Mouse (Mus musculus) neural tube, embryonic 14.5 days (tissue): Measurements from ENCODE around the gene Numb. TPM values are rescaled to one million over a fixed set of nuclear protein-coding genes. Genes with fewer than 3 reads are reported as not detected.

Experiments used
- ATAC-seq: fragments of 200-750 bp; cut with Nextera tagmentation; 2 replicates; pipeline ENCODE4 v1.8.0; 2017; ENCODE audit warnings: low read depth, mild to moderate bottlenecking, moderate TSS enrichment, moderate library complexity
- H3K27ac ChIP-seq: fragments of 300-500 bp; sonication (generic); 2 replicates; pipeline ENCODE4 v1.5.1; 2014; ENCODE audit warnings: low read depth, mild to moderate bottlenecking, control low read depth, low read length, moderate library complexity, mixed read lengths
- H3K27me3 ChIP-seq: fragments of 300-500 bp; sonication (generic); 2 replicates; pipeline ENCODE4 v1.6.1; 2014; ENCODE audit warnings: low read length; ENCODE audit not compliant: control insufficient read depth, insufficient read depth
- H3K36me3 ChIP-seq: fragments of 300-500 bp; sonication (generic); 2 replicates; pipeline ENCODE4 v1.6.1; 2014; ENCODE audit warnings: low read length, mixed read lengths; ENCODE audit not compliant: control insufficient read depth, insufficient read depth
- H3K4me1 ChIP-seq: fragments of 300-500 bp; sonication (generic); 2 replicates; pipeline ENCODE4 v1.6.1; 2014; ENCODE audit warnings: low read length; ENCODE audit not compliant: control insufficient read depth, insufficient read depth
- H3K4me2 ChIP-seq: fragments of 300-500 bp; sonication (generic); 2 replicates; pipeline ENCODE4 v1.6.1; 2014; ENCODE audit warnings: mild to moderate bottlenecking, low read depth, low read length, control low read depth
- H3K4me3 ChIP-seq: fragments of 300-500 bp; sonication (generic); 2 replicates; pipeline ENCODE4 v1.5.1; 2014; ENCODE audit warnings: low read depth, low read length, control low read depth, mixed read lengths
- H3K9ac ChIP-seq: fragments of 300-500 bp; sonication (generic); replicated peaks from 2 replicates; pipeline ENCODE4 v1.6.1; 2014; ENCODE audit warnings: low read depth, mild to moderate bottlenecking, control low read depth, low read length, mixed read lengths
- H3K9me3 ChIP-seq: fragments of 300-500 bp; sonication (generic); 2 replicates; pipeline ENCODE4 v1.6.1; 2016; ENCODE audit warnings: low read length; ENCODE audit not compliant: control insufficient read depth
- WGBS: fragments of 180-500 bp; shearing (Covaris S2); extraction: QIAGEN DNeasy Blood & Tissue Kit; methylation state at CpG from one replicate; pipeline ENCODE4 v1.1.7; 2014; 5-methylcytosine and 5-hydroxymethylcytosine counted together
- polyA plus RNA-seq: library from polyadenylated mRNA; unstranded; fragments of >200 nt; fragmentation: Nextera tagmentation; extraction: Ambion mirVana; gene quantifications from 2 replicates; pipeline ENCODE4 v1.2.1, GENCODE M21; 2014

Numb gene
- polyA plus RNA-seq, 1 experiment from 2014 or later = 16.1 TPM

GRCm38 (mm10) chr12:83785305-83785704 is 136.4 kb downstream of the Numb start:
- no peak overlapping the region for H3K4me2 ChIP-seq
- no peak overlapping the region for H3K9ac ChIP-seq
- no peaks in the 10 kb centered on the region for H3K4me1 ChIP-seq
- no peaks in the 10 kb centered on the region for H3K27me3 ChIP-seq
- H3K27ac ChIP-seq = no peak overlapping the region
- no peak for ATAC-seq
- H3K9me3 ChIP-seq = no peaks in the 10 kb centered on the region
- no peak overlapping the region for H3K4me3 ChIP-seq
- no peaks in the 10 kb centered on the region for H3K36me3 ChIP-seq
- 61% methylated on average over 4 of the region's 4 CpGs for WGBS

- ATAC-seq = no peak
- no peak overlapping the region for H3K4me3 ChIP-seq
- WGBS = 85% methylated on average over 10 of the region's 10 CpGs
- no peaks in the 10 kb centered on the region for H3K9me3 ChIP-seq
- H3K27me3 ChIP-seq = no peaks in the 10 kb centered on the region
- no peaks in the 10 kb centered on the region for H3K36me3 ChIP-seq
- no peak overlapping the region for H3K27ac ChIP-seq
- H3K9ac ChIP-seq = no peak overlapping the region
- no peaks in the 10 kb centered on the region for H3K4me1 ChIP-seq
- H3K4me2 ChIP-seq = no peak overlapping the region
These were observed 139.1 kb downstream of the Numb start for GRCm38 (mm10) chr12:83782669-83783068.

- ATAC-seq = no peak
- H3K36me3 ChIP-seq = no peaks in the 10 kb centered on the region
- 75% methylated on average over 23 of the region's 23 CpGs for WGBS
- H3K4me3 ChIP-seq = no peak overlapping the region
- H3K27ac ChIP-seq = no peak overlapping the region
- no peaks in the 10 kb centered on the region for H3K4me1 ChIP-seq
- H3K9me3 ChIP-seq = no peaks in the 10 kb centered on the region
- H3K9ac ChIP-seq = no peak overlapping the region
- H3K27me3 ChIP-seq = no peaks in the 10 kb centered on the region
- no peak overlapping the region for H3K4me2 ChIP-seq
These were observed 140.0 kb downstream of the Numb start for GRCm38 (mm10) chr12:83781640-83782278.

- H3K9me3 ChIP-seq = no peaks in the 10 kb centered on the region
- ATAC-seq = no peak
- no peak overlapping the region for H3K27ac ChIP-seq
- H3K4me1 ChIP-seq = no peaks in the 10 kb centered on the region
- 62% methylated on average over 7 of the region's 7 CpGs for WGBS
- H3K27me3 ChIP-seq = no peaks in the 10 kb centered on the region
- no peak overlapping the region for H3K4me2 ChIP-seq
- H3K9ac ChIP-seq = no peak overlapping the region
- no peaks in the 10 kb centered on the region for H3K36me3 ChIP-seq
- no peak overlapping the region for H3K4me3 ChIP-seq
These were observed 140.5 kb downstream of the Numb start for GRCm38 (mm10) chr12:83781204-83781603.

GRCm38 (mm10) chr12:83780181-83780580 is 141.6 kb downstream of the Numb start:
- no peak overlapping the region for H3K4me3 ChIP-seq
- H3K36me3 ChIP-seq = no peaks in the 10 kb centered on the region
- H3K27ac ChIP-seq = no peak overlapping the region
- no peak for ATAC-seq
- H3K9me3 ChIP-seq = no peaks in the 10 kb centered on the region
- no peaks in the 10 kb centered on the region for H3K4me1 ChIP-seq
- H3K27me3 ChIP-seq = no peaks in the 10 kb centered on the region
- no peak overlapping the region for H3K9ac ChIP-seq
- WGBS = 93% methylated on average over 3 of the region's 3 CpGs
- no peak overlapping the region for H3K4me2 ChIP-seq

GRCm38 (mm10) chr12:83776766-83777165 is 145.0 kb downstream of the Numb start:
- Histone ChIP-seq H3K27ac (no peak overlapping the region), H3K4me2 (no peak overlapping the region), H3K36me3 (no peaks in the 10 kb centered on the region), H3K9ac (no peak overlapping the region), H3K4me1 (no peaks in the 10 kb centered on the region), H3K27me3 (no peaks in the 10 kb centered on the region), H3K9me3 (no peaks in the 10 kb centered on the region), H3K4me3 (no peak overlapping the region)
- 87% methylated on average over 7 of the region's 7 CpGs for WGBS
- no peak for ATAC-seq

GRCm38 (mm10) chr12:83775621-83776020 is 146.1 kb downstream of the Numb start:
- Histone ChIP-seq H3K4me1 (peaks cover 2% of the 10 kb centered on the region; the same call in 1 of the 2 replicates), H3K27me3 (no peaks in the 10 kb centered on the region), H3K4me2 (no peak overlapping the region), H3K9me3 (no peaks in the 10 kb centered on the region), H3K9ac (no peak overlapping the region), H3K4me3 (no peak overlapping the region), H3K27ac (no peak overlapping the region), H3K36me3 (no peaks in the 10 kb centered on the region)
- WGBS = 70% methylated on average over 12 of the region's 12 CpGs
- no peak for ATAC-seq

- H3K36me3 ChIP-seq = no peaks in the 10 kb centered on the region
- peak; percentile 64 for ATAC-seq
- no peak overlapping the region for H3K9ac ChIP-seq
- no peaks in the 10 kb centered on the region for H3K27me3 ChIP-seq
- H3K9me3 ChIP-seq = no peaks in the 10 kb centered on the region
- H3K4me3 ChIP-seq = no peak overlapping the region
- H3K4me2 ChIP-seq = peak overlapping the region; percentile 34; the same call in 1 of the 2 replicates
- 0 out of 2 replicates have a peak overlapping the region, but pooled peaks have one; percentile 16 for H3K27ac ChIP-seq
- H3K4me1 ChIP-seq = peaks cover 8% of the 10 kb centered on the region
- WGBS = 6% methylated on average over 25 of the region's 25 CpGs
These were observed 151.1 kb downstream of the Numb start for GRCm38 (mm10) chr12:83770418-83771256.

GRCm38 (mm10) chr12:83768235-83768899 is 153.4 kb downstream of the Numb start:
- Histone ChIP-seq H3K4me1 (peaks cover 12% of the 10 kb centered on the region), H3K4me2 (no peak overlapping the region), H3K36me3 (no peaks in the 10 kb centered on the region), H3K4me3 (no peak overlapping the region), H3K27me3 (no peaks in the 10 kb centered on the region), H3K27ac (no peak overlapping the region), H3K9me3 (no peaks in the 10 kb centered on the region), H3K9ac (no peak overlapping the region)
- no peak for ATAC-seq
- 76% methylated on average over 14 of the region's 14 CpGs for WGBS
